Mouse (Mus musculus): ENCODE data around the gene Chil5. TPM values are rescaled to one million over a fixed set of nuclear protein-coding genes. Genes with fewer than 3 reads are reported as not detected.

Gene Chil5
- total RNA-seq, 2 experiments from 2014 or later = 6.3 TPM; not detected in 1

Other genes with a start within 250 kb of the Chil5 start
- 157 and 193 TPM in 2 replicates for gene Rap1a, start 231.5 kb downstream of the Chil5 start, total RNA-seq (2015; ENCODE audit: low replicate concordance)
- 182 and 220 TPM in 2 replicates for gene Rap1a, start 231.5 kb downstream of the Chil5 start, total RNA-seq (2017; ENCODE audit: low replicate concordance)
- 1.1 TPM in 1 of 2 replicates, not detected in the other for gene Adora3, start 162.0 kb downstream of the Chil5 start, total RNA-seq (2015; ENCODE audit: low replicate concordance)
- not detected in 2 replicates for gene Adora3, start 162.0 kb downstream of the Chil5 start, total RNA-seq (2017; ENCODE audit: low replicate concordance)
- gene Tmigd3, start 161.9 kb downstream of the Chil5 start, total RNA-seq (2015; ENCODE audit: low replicate concordance) = not detected in 2 replicates
- not detected in 2 replicates for gene Tmigd3, start 161.9 kb downstream of the Chil5 start, total RNA-seq (2017; ENCODE audit: low replicate concordance)
- gene I830077J02Rik, start 100.2 kb downstream of the Chil5 start, total RNA-seq (2015; ENCODE audit: low replicate concordance) = 9.4 and 12.2 TPM in 2 replicates
- 1.4 and 3.4 TPM in 2 replicates for gene I830077J02Rik, start 100.2 kb downstream of the Chil5 start, total RNA-seq (2017; ENCODE audit: low replicate concordance)
- gene Wdr77, start 73.4 kb downstream of the Chil5 start, total RNA-seq (2015; ENCODE audit: low replicate concordance) = 11.5 and 17.6 TPM in 2 replicates
- gene Wdr77, start 73.4 kb downstream of the Chil5 start, total RNA-seq (2017; ENCODE audit: low replicate concordance) = 8.7 and 10.1 TPM in 2 replicates
- 263 and 304 TPM in 2 replicates for gene Atp5f1, start 72.7 kb downstream of the Chil5 start, total RNA-seq (2015; ENCODE audit: low replicate concordance)
- 199 and 322 TPM in 2 replicates for gene Atp5f1, start 72.7 kb downstream of the Chil5 start, total RNA-seq (2017; ENCODE audit: low replicate concordance)
- 5.0 and 9.4 TPM in 2 replicates for gene Ovgp1, start 59.1 kb downstream of the Chil5 start, total RNA-seq (2015; ENCODE audit: low replicate concordance)
- gene Ovgp1, start 59.1 kb downstream of the Chil5 start, total RNA-seq (2017; ENCODE audit: low replicate concordance) = 0.30 and 3.9 TPM in 2 replicates
- not detected in 2 replicates for gene Pifo, start 18.2 kb downstream of the Chil5 start, total RNA-seq (2015; ENCODE audit: low replicate concordance)
- gene Pifo, start 18.2 kb downstream of the Chil5 start, total RNA-seq (2017; ENCODE audit: low replicate concordance) = not detected in 2 replicates
- not detected in 2 replicates for gene Chia1, start 80.4 kb upstream of the Chil5 start, total RNA-seq (2015; ENCODE audit: low replicate concordance)
- not detected in 2 replicates for gene Chia1, start 80.4 kb upstream of the Chil5 start, total RNA-seq (2017; ENCODE audit: low replicate concordance)
- gene Chil3, start 134.8 kb upstream of the Chil5 start, total RNA-seq (2015; ENCODE audit: low replicate concordance) = 518 and 559 TPM in 2 replicates
- 252 and 257 TPM in 2 replicates for gene Chil3, start 134.8 kb upstream of the Chil5 start, total RNA-seq (2017; ENCODE audit: low replicate concordance)
- 1.1 TPM in 1 of 2 replicates, not detected in the other for gene Chil4, start 186.7 kb upstream of the Chil5 start, total RNA-seq (2015; ENCODE audit: low replicate concordance)
- not detected in 2 replicates for gene Chil4, start 186.7 kb upstream of the Chil5 start, total RNA-seq (2017; ENCODE audit: low replicate concordance)

Measured in erythroid progenitor cell, adult 5-6 weeks (primary cell).